Mouse (Mus musculus): ENCODE data around the gene Cacna1f. TPM values are rescaled to one million over a fixed set of nuclear protein-coding genes. Genes with fewer than 3 reads are reported as not detected.

The Cacna1f gene
- polyA plus RNA-seq, 2 experiments from 2014 or later, result not detected

GRCm38 (mm10) chrX:7674284-7675000 is 67.6 kb downstream of the Cacna1f start:
- peak; percentile 28 for ATAC-seq

GRCm38 (mm10) chrX:7675001-7675380 is 68.1 kb downstream of the Cacna1f start:
- ATAC-seq, result no peak

- ATAC-seq, result no peak
Measured at GRCm38 (mm10) chrX:7678986-7679385, 72.1 kb downstream of the Cacna1f start.

GRCm38 (mm10) chrX:7679405-7680056 is 72.6 kb downstream of the Cacna1f start:
- ATAC-seq, result peak; percentile 96

GRCm38 (mm10) chrX:7680057-7680412 is 73.2 kb downstream of the Cacna1f start:
- no peak for ATAC-seq

- no peak for ATAC-seq
Measured at GRCm38 (mm10) chrX:7680864-7681263, 74.0 kb downstream of the Cacna1f start, which contains the start of gene Magix. TSS of gene Magix (minus strand) at chrX:7681251.

Other genes with a start within 250 kb of the Cacna1f start
- under 1 TPM; 0.27 to 0.48 TPM for gene Usp27x, start 231.3 kb upstream of the Cacna1f start, polyA plus RNA-seq (2017; shearing (Covaris generic))
- gene Foxp3, start 33.4 kb upstream of the Cacna1f start, polyA plus RNA-seq (2017; shearing (Covaris generic)), result 10 to 100 TPM; 48.7 to 55.3 TPM
- gene Ppp1r3f, start 32.8 kb upstream of the Cacna1f start, polyA plus RNA-seq (2017; shearing (Covaris generic)), result 1 to 10 TPM; 3.4 to 9.2 TPM
- gene Ccdc22, start 1.6 kb upstream of the Cacna1f start, polyA plus RNA-seq (2017; shearing (Covaris generic)), result 10 to 100 TPM; 14.0 to 27.4 TPM
- 1 to 10 TPM; 9.3 TPM for gene Syp, start 31.4 kb downstream of the Cacna1f start, polyA plus RNA-seq (2017; shearing (Covaris generic))
- gene Prickle3, start 50.2 kb downstream of the Cacna1f start, polyA plus RNA-seq (2017; shearing (Covaris generic)), result 1 to 10 TPM; 8.3 to 9.4 TPM
- gene Plp2, start 64.3 kb downstream of the Cacna1f start, polyA plus RNA-seq (2017; shearing (Covaris generic)), result 100 to 1,000 TPM; 147 to 155 TPM
- not detected for gene Magix, start 74.2 kb downstream of the Cacna1f start, polyA plus RNA-seq (2017; shearing (Covaris generic))
- gene Gpkow, start 90.0 kb downstream of the Cacna1f start, polyA plus RNA-seq (2017; shearing (Covaris generic)), result 10 to 100 TPM; 50.8 to 69.7 TPM
- gene Wdr45, start 107.2 kb downstream of the Cacna1f start, polyA plus RNA-seq (2017; shearing (Covaris generic)), result 10 to 100 TPM; 42.8 to 76.1 TPM
- gene Gm45208, start 115.2 kb downstream of the Cacna1f start, polyA plus RNA-seq (2017; shearing (Covaris generic)), result 1 to 10 TPM in 1 of 2 experiments, not detected in 1; 1.0 TPM
- gene Praf2, start 121.4 kb downstream of the Cacna1f start, polyA plus RNA-seq (2017; shearing (Covaris generic)), result 10 to 100 TPM; 33.9 to 40.0 TPM
- gene Ccdc120, start 143.8 kb downstream of the Cacna1f start, polyA plus RNA-seq (2017; shearing (Covaris generic)), result under 1 TPM; 0.20 to 0.52 TPM
- 10 to 100 TPM in 1 of 2 experiments, 1 to 10 TPM in 1; 8.5 to 14.4 TPM for gene Tfe3, start 155.5 kb downstream of the Cacna1f start, polyA plus RNA-seq (2017; shearing (Covaris generic))
- gene Gripap1, start 182.7 kb downstream of the Cacna1f start, polyA plus RNA-seq (2017; shearing (Covaris generic)), result 10 to 100 TPM; 58.7 to 98.2 TPM
- under 1 TPM; 0.63 to 0.72 TPM for gene Kcnd1, start 215.2 kb downstream of the Cacna1f start, polyA plus RNA-seq (2017; shearing (Covaris generic))
- gene Otud5, start 234.3 kb downstream of the Cacna1f start, polyA plus RNA-seq (2017; shearing (Covaris generic)), result 10 to 100 TPM; 13.7 to 28.6 TPM